Mouse (Mus musculus) lung, postnatal 0 days (tissue): ENCODE measurements around the gene Pacsin2. TPM values are rescaled to one million over a fixed set of nuclear protein-coding genes. Genes with fewer than 3 reads are reported as not detected.
A peak's percentile ranks its signal among the peaks of the same experiment; 100 is the strongest.

Experiments used
- ATAC-seq: fragments of 200-750 bp; cut with Nextera tagmentation; 2 replicates; pipeline ENCODE4 v1.8.0; 2017; ENCODE audit warnings: moderate library complexity
- DNase-seq: peaks from one replicate; pipeline ENCODE4 v3.0.0-alpha.2; 2016; ENCODE audit warnings: low spot score
- H3K27ac ChIP-seq: fragments of 300-500 bp; sonication (generic); 2 replicates; pipeline ENCODE4 v1.5.1; 2014; ENCODE audit warnings: antibody characterized with exemption, mild to moderate bottlenecking, low read length, mixed read lengths
- H3K27me3 ChIP-seq: fragments of 300-500 bp; sonication (generic); replicated peaks from 2 replicates; pipeline ENCODE4 v1.6.1; 2014; ENCODE audit warnings: low read length, mixed read lengths; ENCODE audit not compliant: insufficient read depth
- H3K36me3 ChIP-seq: fragments of 300-500 bp; sonication (generic); 2 replicates; pipeline ENCODE4 v1.6.1; 2014; ENCODE audit warnings: low read length, mixed read lengths; ENCODE audit not compliant: insufficient read depth
- H3K4me1 ChIP-seq: fragments of 300-500 bp; sonication (generic); 2 replicates; pipeline ENCODE4 v1.6.1; 2014; ENCODE audit warnings: antibody characterized with exemption, low read depth, low read length, mixed read lengths; ENCODE audit not compliant: insufficient read depth
- H3K4me2 ChIP-seq: fragments of 300-500 bp; sonication (generic); replicated peaks from 2 replicates; pipeline ENCODE4 v1.6.1; 2014; ENCODE audit warnings: low read depth, mild to moderate bottlenecking, low read length, moderate library complexity, mixed read lengths
- H3K4me3 ChIP-seq: fragments of 300-500 bp; sonication (generic); 2 replicates; pipeline ENCODE4 v1.5.1; 2014; ENCODE audit warnings: low read depth, low read length
- H3K9ac ChIP-seq: fragments of 300-500 bp; sonication (generic); replicated peaks from 2 replicates; pipeline ENCODE4 v1.6.1; 2014; ENCODE audit warnings: low read depth, mild to moderate bottlenecking
- H3K9me3 ChIP-seq: fragments of 300-500 bp; sonication (generic); 2 replicates; pipeline ENCODE4 v1.6.1; 2016; ENCODE audit warnings: low read length, mixed read lengths
- CTCF ChIP-seq: IDR thresholded peaks from 2 replicates; pipeline ENCODE4 v1.5.1; 2016; ENCODE audit warnings: antibody characterized with exemption, mild to moderate bottlenecking
- EP300 ChIP-seq: IDR thresholded peaks from 2 replicates; pipeline ENCODE4 v1.6.1; 2016; ENCODE audit warnings: antibody characterized with exemption, mild to moderate bottlenecking, control low read depth
- WGBS: fragments of 180-500 bp; shearing (Covaris S2); extraction: QIAGEN DNeasy Blood & Tissue Kit; methylation state at CpG from one replicate; pipeline ENCODE4 v1.1.7; 2014; 5-methylcytosine and 5-hydroxymethylcytosine counted together
- polyA plus RNA-seq: library from polyadenylated mRNA; unstranded; fragments of >200 nt; fragmentation: Nextera tagmentation; extraction: Ambion mirVana; gene quantifications from 2 replicates; pipeline ENCODE4 v1.2.1, GENCODE M21; 2015

Gene Pacsin2
- polyA plus RNA-seq, 1 experiment from 2014 or later, result 46.7 TPM

GRCm38 (mm10) chr15:83450007-83450406, 14.4 kb downstream of the Pacsin2 start:
- no peaks in the 10 kb centered on the region for H3K9me3 ChIP-seq
- no peaks in the 10 kb centered on the region for H3K36me3 ChIP-seq
- H3K27ac ChIP-seq, result no peak overlapping the region
- H3K4me3 ChIP-seq, result no peak overlapping the region
- H3K4me2 ChIP-seq, result no peak overlapping the region
- DNase-seq (no peak), ATAC-seq (no peak)
- no peaks in the 10 kb centered on the region for H3K27me3 ChIP-seq
- TF ChIP-seq EP300, result no peak
- TF ChIP-seq CTCF, result no peak
- H3K9ac ChIP-seq, result no peak overlapping the region
- H3K4me1 ChIP-seq, result peaks cover 32% of the 10 kb centered on the region; the same call in 1 of the 2 replicates
- 100% methylated on average over 2 of the region's 2 CpGs for WGBS

- H3K36me3 ChIP-seq, result no peaks in the 10 kb centered on the region
- peak; percentile 63 for ATAC-seq
- no peak for TF ChIP-seq EP300
- DNase-seq, result peak; percentile 57
- peak overlapping the region; percentile 58 for H3K27ac ChIP-seq
- 35% methylated on average over 5 of the region's 5 CpGs for WGBS
- H3K4me2 ChIP-seq, result no peak overlapping the region
- no peaks in the 10 kb centered on the region for H3K27me3 ChIP-seq
- H3K4me1 ChIP-seq, result peaks cover 41% of the 10 kb centered on the region; the same call in 1 of the 2 replicates
- H3K4me3 ChIP-seq, result no peak overlapping the region
- no peak overlapping the region for H3K9ac ChIP-seq
- no peaks in the 10 kb centered on the region for H3K9me3 ChIP-seq
Measured at GRCm38 (mm10) chr15:83448646-83449045, 15.8 kb downstream of the Pacsin2 start.

- peak; percentile 32; the same call in 1 of the 2 replicates for TF ChIP-seq EP300
- no peak for TF ChIP-seq CTCF
- DNase-seq (peak; percentile 72), ATAC-seq (peak; percentile 25; the same call in 1 of the 2 replicates)
- Histone ChIP-seq H3K4me2 (no peak overlapping the region), H3K4me3 (no peak overlapping the region), H3K4me1 (peaks cover 41% of the 10 kb centered on the region; the same call in 1 of the 2 replicates), H3K27me3 (no peaks in the 10 kb centered on the region), H3K9ac (no peak overlapping the region), H3K36me3 (no peaks in the 10 kb centered on the region), H3K27ac (peak overlapping the region; percentile 58), H3K9me3 (no peaks in the 10 kb centered on the region)
- 16% methylated on average over 10 of the region's 10 CpGs for WGBS
Measured at GRCm38 (mm10) chr15:83447791-83448544, 16.4 kb downstream of the Pacsin2 start.

DNA sequence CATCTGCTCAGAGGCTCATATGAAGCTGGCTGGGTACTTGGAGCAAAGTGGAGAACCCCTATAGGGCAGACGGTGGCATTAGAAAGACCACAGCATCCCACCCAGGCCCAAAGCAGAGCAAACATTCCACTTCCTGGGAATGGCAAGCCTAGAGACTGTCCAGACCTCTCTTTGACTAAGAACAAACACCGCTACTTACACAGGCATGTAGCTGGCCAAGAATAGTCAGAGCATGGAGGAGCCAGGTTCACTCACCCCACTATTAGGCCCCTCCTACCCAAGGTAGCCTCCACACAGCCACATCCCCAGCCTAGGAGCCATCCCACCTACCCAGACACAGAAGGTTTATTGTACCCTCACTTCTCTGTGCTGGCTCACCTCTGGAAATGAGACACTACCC, 18.5 kb downstream of the Pacsin2 start:
- DNase-seq (no peak), ATAC-seq (no peak; the same call in 1 of the 2 replicates)
- no peak for TF ChIP-seq CTCF
- TF ChIP-seq EP300, result no peak
- no peak overlapping the region for H3K9ac ChIP-seq
- H3K4me2 ChIP-seq, result no peak overlapping the region
- H3K36me3 ChIP-seq, result no peaks in the 10 kb centered on the region
- peak overlapping the region; percentile 22 for H3K27ac ChIP-seq
- WGBS, result 50% methylated on average over 2 of the region's 2 CpGs
- H3K4me1 ChIP-seq, result peaks cover 37% of the 10 kb centered on the region; the same call in 1 of the 2 replicates
- H3K4me3 ChIP-seq, result no peak overlapping the region
- H3K9me3 ChIP-seq, result no peaks in the 10 kb centered on the region
- H3K27me3 ChIP-seq, result no peaks in the 10 kb centered on the region

DNA sequence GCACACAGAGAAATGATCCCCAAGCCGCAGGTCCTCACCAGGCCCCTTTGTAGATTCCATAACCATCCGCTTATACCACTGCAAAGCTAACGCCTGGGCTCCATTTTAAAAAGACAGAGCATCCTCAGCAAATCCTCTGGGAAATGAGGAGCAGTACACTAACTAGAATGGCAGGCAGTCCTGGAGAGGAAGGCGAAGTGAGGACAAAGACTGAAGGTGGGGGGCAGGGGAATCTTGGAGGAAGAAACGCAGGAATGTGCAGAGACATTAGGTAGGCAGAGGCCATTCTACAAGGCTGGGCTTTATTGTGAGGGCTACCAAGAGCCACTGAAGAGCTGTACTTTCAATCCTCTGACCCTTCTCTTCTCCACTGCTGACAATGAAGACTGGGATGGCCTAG, 19.0 kb downstream of the Pacsin2 start:
- Histone ChIP-seq H3K4me1 (peaks cover 41% of the 10 kb centered on the region; the same call in 1 of the 2 replicates), H3K27me3 (no peaks in the 10 kb centered on the region), H3K9me3 (no peaks in the 10 kb centered on the region), H3K36me3 (no peaks in the 10 kb centered on the region), H3K4me3 (no peak overlapping the region), H3K9ac (no peak overlapping the region), H3K4me2 (no peak overlapping the region), H3K27ac (peak overlapping the region; percentile 22)
- ATAC-seq (no peak), DNase-seq (no peak)
- no peak for TF ChIP-seq EP300
- no peak for TF ChIP-seq CTCF
- 64% methylated on average over 5 of the region's 5 CpGs for WGBS

DNA sequence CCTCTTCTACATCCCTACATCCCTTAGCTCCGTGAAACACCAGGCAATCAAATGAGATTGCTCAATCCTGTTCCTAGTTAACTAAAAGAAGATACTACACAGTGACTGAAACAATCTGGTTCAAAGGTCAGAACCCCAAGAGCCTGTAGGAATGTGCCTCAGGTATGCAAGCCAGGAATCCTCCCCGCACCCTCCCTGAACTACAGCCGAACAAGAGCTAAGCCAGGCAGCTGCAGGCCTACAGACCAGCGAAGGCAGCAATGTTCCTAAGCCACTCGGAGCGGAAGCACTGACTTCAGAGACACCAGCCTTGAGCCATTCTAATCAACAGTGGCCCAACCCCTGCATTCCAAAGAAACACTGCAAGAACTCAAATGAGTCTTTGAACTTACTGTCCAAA, 20.0 kb downstream of the Pacsin2 start:
- H3K4me2 ChIP-seq, result no peak overlapping the region
- no peak overlapping the region for H3K9ac ChIP-seq
- peak; percentile 70 for DNase-seq
- peak; percentile 48; the same call in 1 of the 2 replicates for TF ChIP-seq EP300
- no peak for TF ChIP-seq CTCF
- H3K9me3 ChIP-seq, result no peaks in the 10 kb centered on the region
- no peak overlapping the region for H3K27ac ChIP-seq
- peak; percentile 58 for ATAC-seq
- H3K4me1 ChIP-seq, result peaks cover 41% of the 10 kb centered on the region; the same call in 1 of the 2 replicates
- no peak overlapping the region for H3K4me3 ChIP-seq
- WGBS, result 38% methylated on average over 6 of the region's 6 CpGs
- no peaks in the 10 kb centered on the region for H3K36me3 ChIP-seq
- no peaks in the 10 kb centered on the region for H3K27me3 ChIP-seq
